Mouse (Mus musculus) kidney, embryonic 16.5 days (tissue): ENCODE data around the gene Pde8a. TPM values are rescaled to one million over a fixed set of nuclear protein-coding genes. Genes with fewer than 3 reads are reported as not detected.

ENCODE experiments used
- ATAC-seq: fragments of 200-750 bp; cut with Nextera tagmentation; 2 replicates; pipeline ENCODE4 v1.8.0; 2017; ENCODE audit warnings: moderate TSS enrichment; ENCODE audit not compliant: low FRiP score, low TSS enrichment
- H3K27ac ChIP-seq: fragments of 300-500 bp; sonication (generic); 2 replicates; pipeline ENCODE4 v1.5.1; 2014; ENCODE audit warnings: low read length
- H3K27me3 ChIP-seq: fragments of 300-500 bp; sonication (generic); 2 replicates; pipeline ENCODE4 v1.6.1; 2014; ENCODE audit warnings: low read length, control low read depth, mixed read lengths; ENCODE audit not compliant: insufficient read depth
- H3K36me3 ChIP-seq: fragments of 300-500 bp; sonication (generic); 2 replicates; pipeline ENCODE4 v1.6.1; 2014; ENCODE audit warnings: low read length, control low read depth, mixed read lengths; ENCODE audit not compliant: insufficient read depth
- H3K4me1 ChIP-seq: fragments of 300-500 bp; sonication (generic); 2 replicates; pipeline ENCODE4 v1.6.1; 2014; ENCODE audit warnings: low read length, control low read depth, mixed read lengths; ENCODE audit not compliant: insufficient read depth
- H3K4me2 ChIP-seq: fragments of 300-500 bp; sonication (generic); replicated peaks from 2 replicates; pipeline ENCODE4 v1.6.1; 2014; ENCODE audit warnings: low read depth, low read length
- H3K4me3 ChIP-seq: fragments of 300-500 bp; sonication (generic); 2 replicates; pipeline ENCODE4 v1.5.1; 2014; ENCODE audit warnings: mild to moderate bottlenecking, low read length
- H3K9ac ChIP-seq: fragments of 300-500 bp; sonication (generic); replicated peaks from 2 replicates; pipeline ENCODE4 v1.6.1; 2014; ENCODE audit warnings: low read length
- H3K9me3 ChIP-seq: fragments of 300-500 bp; sonication (generic); 2 replicates; pipeline ENCODE4 v1.6.1; 2016; ENCODE audit warnings: low read length, control low read depth
- WGBS: fragments of 180-500 bp; shearing (Covaris S2); extraction: QIAGEN DNeasy Blood & Tissue Kit; methylation state at CpG from one replicate; pipeline ENCODE4 v1.1.7; 2014; 5-methylcytosine and 5-hydroxymethylcytosine counted together
- polyA plus RNA-seq: library from polyadenylated mRNA; unstranded; fragments of >200 nt; fragmentation: Nextera tagmentation; extraction: Ambion mirVana; gene quantifications from 2 replicates; pipeline ENCODE4 v1.2.1, GENCODE M21; 2015

Pde8a gene
- polyA plus RNA-seq, 1 experiment from 2014 or later = 5.9 TPM

GRCm38 (mm10) chr7:81295169-81295568 lies 81.8 kb downstream of the Pde8a start:
- no peak overlapping the region for H3K4me3 ChIP-seq
- H3K36me3 ChIP-seq = no peaks in the 10 kb centered on the region
- no peaks in the 10 kb centered on the region for H3K27me3 ChIP-seq
- 85% methylated on average over 2 of the region's 2 CpGs for WGBS
- H3K27ac ChIP-seq = no peak overlapping the region
- no peaks in the 10 kb centered on the region for H3K9me3 ChIP-seq
- H3K4me2 ChIP-seq = no peak overlapping the region
- no peak overlapping the region for H3K9ac ChIP-seq
- ATAC-seq = no peak
- peaks cover 21% of the 10 kb centered on the region for H3K4me1 ChIP-seq

DNA sequence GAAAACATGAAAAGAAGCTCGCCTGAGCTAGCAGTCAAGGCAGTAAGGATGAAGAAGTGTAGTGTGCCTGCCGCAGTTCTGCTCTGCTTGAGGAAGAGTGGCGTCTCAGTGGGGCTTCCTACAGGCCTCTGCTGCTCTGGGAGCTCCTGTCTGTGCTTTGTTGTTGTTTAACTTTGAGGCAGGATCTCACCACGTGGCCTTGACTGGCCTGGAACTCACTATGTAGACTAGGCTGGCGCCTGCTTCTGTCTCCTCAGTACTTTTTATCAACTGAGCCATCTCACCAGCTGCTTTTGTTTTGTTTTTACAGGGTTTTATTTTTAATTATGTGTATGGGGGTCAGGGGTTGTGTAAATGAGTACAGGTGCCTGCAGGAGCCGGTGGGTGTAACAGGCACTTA lies 84.8 kb downstream of the Pde8a start:
- 28% methylated on average over 6 of the region's 6 CpGs for WGBS
- ATAC-seq = no peak
- H3K4me3 ChIP-seq = no peak overlapping the region
- H3K4me2 ChIP-seq = no peak overlapping the region
- H3K9ac ChIP-seq = no peak overlapping the region
- H3K27me3 ChIP-seq = no peaks in the 10 kb centered on the region
- H3K9me3 ChIP-seq = no peaks in the 10 kb centered on the region
- H3K36me3 ChIP-seq = no peaks in the 10 kb centered on the region
- H3K27ac ChIP-seq = no peak overlapping the region
- peaks cover 22% of the 10 kb centered on the region for H3K4me1 ChIP-seq

- H3K27ac ChIP-seq = no peak overlapping the region
- 42% methylated on average over 7 of the region's 7 CpGs for WGBS
- H3K4me3 ChIP-seq = no peak overlapping the region
- no peak for ATAC-seq
- no peaks in the 10 kb centered on the region for H3K9me3 ChIP-seq
- H3K27me3 ChIP-seq = no peaks in the 10 kb centered on the region
- H3K4me2 ChIP-seq = no peak overlapping the region
- no peaks in the 10 kb centered on the region for H3K36me3 ChIP-seq
- H3K4me1 ChIP-seq = peaks cover 8% of the 10 kb centered on the region; the same call in 1 of the 2 replicates
- no peak overlapping the region for H3K9ac ChIP-seq
Measured at GRCm38 (mm10) chr7:81301323-81301722, 87.9 kb downstream of the Pde8a start.

DNA sequence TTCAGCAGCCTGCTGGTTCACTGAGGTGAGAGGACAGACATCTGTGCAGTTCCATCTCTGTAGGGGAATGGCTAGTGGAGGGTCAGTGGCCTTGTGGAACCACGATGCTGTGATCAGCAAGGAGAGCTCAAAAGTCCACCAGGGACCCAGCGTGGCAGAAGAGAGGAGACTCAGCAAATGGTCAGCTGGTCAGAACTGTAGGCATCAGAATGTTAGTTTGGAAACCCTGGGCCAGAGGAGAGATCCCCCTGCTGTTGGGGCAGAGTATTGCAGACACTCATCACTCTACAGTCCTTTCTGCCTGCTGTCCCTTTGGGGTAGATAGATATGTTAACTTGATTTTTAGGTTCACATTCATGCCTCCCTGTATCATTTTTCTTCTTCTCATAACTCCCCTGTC lies 90.3 kb downstream of the Pde8a start:
- H3K4me3 ChIP-seq = no peak overlapping the region
- no peak for ATAC-seq
- H3K36me3 ChIP-seq = no peaks in the 10 kb centered on the region
- H3K27ac ChIP-seq = no peak overlapping the region
- H3K27me3 ChIP-seq = no peaks in the 10 kb centered on the region
- no peak overlapping the region for H3K4me2 ChIP-seq
- no peaks in the 10 kb centered on the region for H3K9me3 ChIP-seq
- no peak overlapping the region for H3K9ac ChIP-seq
- WGBS = 80% methylated on average over 2 of the region's 2 CpGs
- H3K4me1 ChIP-seq = peaks cover 4% of the 10 kb centered on the region; the same call in 1 of the 2 replicates

- H3K4me2 ChIP-seq = no peak overlapping the region
- 62% methylated on average over 5 of the region's 5 CpGs for WGBS
- no peak for ATAC-seq
- H3K27me3 ChIP-seq = no peaks in the 10 kb centered on the region
- no peak overlapping the region for H3K9ac ChIP-seq
- peaks cover 4% of the 10 kb centered on the region; the same call in 1 of the 2 replicates for H3K4me1 ChIP-seq
- no peak overlapping the region for H3K27ac ChIP-seq
- H3K9me3 ChIP-seq = no peaks in the 10 kb centered on the region
- no peaks in the 10 kb centered on the region for H3K36me3 ChIP-seq
- no peak overlapping the region for H3K4me3 ChIP-seq
Measured at GRCm38 (mm10) chr7:81304100-81304499, 90.7 kb downstream of the Pde8a start.

DNA sequence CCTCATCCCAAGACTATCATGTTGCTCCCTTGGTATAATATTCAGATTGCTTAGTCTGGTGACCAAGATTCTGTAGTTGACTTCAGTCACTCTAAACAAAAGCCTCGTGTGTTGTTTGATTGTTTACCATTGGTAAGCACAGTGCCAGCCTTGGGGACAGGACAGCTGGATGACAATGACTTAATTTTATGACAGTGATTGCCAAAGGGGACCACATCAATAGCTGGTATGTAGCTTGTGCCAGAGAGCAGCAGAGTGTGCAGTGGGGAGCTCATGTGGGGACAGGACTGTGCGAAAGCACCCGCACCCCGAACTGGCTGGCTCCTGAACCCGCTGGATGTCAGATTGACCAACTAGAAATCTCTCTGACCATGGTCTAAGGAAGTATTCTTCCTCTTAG lies 91.3 kb downstream of the Pde8a start:
- 84% methylated on average over 5 of the region's 5 CpGs for WGBS
- Histone ChIP-seq H3K27me3 (no peaks in the 10 kb centered on the region), H3K36me3 (no peaks in the 10 kb centered on the region), H3K27ac (no peak overlapping the region), H3K9ac (no peak overlapping the region), H3K4me2 (no peak overlapping the region), H3K4me3 (no peak overlapping the region), H3K9me3 (no peaks in the 10 kb centered on the region), H3K4me1 (peaks cover 4% of the 10 kb centered on the region; the same call in 1 of the 2 replicates)
- ATAC-seq = no peak

DNA sequence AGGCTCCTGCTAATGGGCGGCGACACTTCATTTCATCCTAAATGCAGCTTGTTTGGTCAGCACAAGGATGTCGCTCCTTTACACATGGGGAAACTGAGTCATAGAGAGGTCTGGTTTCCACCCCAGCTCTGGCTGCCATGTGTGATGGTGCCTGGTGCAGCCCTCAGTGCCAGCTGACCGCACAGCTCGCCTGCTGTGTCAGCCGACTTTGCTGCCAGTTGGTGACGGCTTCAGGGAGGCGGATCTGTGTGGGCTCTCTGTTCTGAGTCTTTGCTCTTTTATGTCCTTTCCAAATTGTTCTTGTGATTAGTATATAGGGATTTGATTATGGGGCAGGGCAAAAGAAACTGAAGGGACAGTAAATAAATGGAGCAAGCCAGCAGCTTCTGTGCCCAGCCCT lies 94.3 kb downstream of the Pde8a start:
- no peak for ATAC-seq
- Histone ChIP-seq H3K4me3 (no peak overlapping the region), H3K27ac (no peak overlapping the region), H3K9me3 (peaks cover 4% of the 10 kb centered on the region; the same call in 1 of the 2 replicates), H3K4me1 (no peaks in the 10 kb centered on the region), H3K27me3 (no peaks in the 10 kb centered on the region), H3K4me2 (no peak overlapping the region), H3K9ac (no peak overlapping the region), H3K36me3 (0 out of 2 replicates have a peak, but pooled peaks cover 2% of the 10 kb centered on the region)
- 71% methylated on average over 8 of the region's 8 CpGs for WGBS

DNA sequence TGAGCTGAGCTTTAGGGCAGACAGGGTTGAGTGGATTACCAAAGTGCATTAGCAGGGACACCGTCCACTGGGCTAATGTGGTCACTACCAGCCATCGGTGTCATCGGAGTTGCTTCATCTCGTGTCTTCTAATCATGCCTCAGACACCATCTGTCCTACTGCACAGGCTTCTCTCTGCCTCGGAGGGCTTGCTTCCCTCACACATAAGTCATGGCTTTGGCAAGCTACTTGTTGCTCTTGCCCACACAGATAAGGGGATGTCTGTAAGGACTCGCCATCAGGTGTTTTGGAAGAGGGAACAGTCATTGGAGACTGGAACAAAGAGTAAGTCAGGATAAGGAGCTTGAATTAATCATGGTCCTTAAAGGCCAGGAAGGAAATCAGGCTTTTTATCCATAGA lies 95.9 kb downstream of the Pde8a start:
- 88% methylated on average over 6 of the region's 6 CpGs for WGBS
- no peak for ATAC-seq
- H3K27me3 ChIP-seq = no peaks in the 10 kb centered on the region
- H3K4me1 ChIP-seq = no peaks in the 10 kb centered on the region
- H3K4me3 ChIP-seq = no peak overlapping the region
- H3K9me3 ChIP-seq = peaks cover 4% of the 10 kb centered on the region; the same call in 1 of the 2 replicates
- H3K9ac ChIP-seq = no peak overlapping the region
- 0 out of 2 replicates have a peak, but pooled peaks cover 2% of the 10 kb centered on the region for H3K36me3 ChIP-seq
- no peak overlapping the region for H3K27ac ChIP-seq
- H3K4me2 ChIP-seq = no peak overlapping the region

DNA sequence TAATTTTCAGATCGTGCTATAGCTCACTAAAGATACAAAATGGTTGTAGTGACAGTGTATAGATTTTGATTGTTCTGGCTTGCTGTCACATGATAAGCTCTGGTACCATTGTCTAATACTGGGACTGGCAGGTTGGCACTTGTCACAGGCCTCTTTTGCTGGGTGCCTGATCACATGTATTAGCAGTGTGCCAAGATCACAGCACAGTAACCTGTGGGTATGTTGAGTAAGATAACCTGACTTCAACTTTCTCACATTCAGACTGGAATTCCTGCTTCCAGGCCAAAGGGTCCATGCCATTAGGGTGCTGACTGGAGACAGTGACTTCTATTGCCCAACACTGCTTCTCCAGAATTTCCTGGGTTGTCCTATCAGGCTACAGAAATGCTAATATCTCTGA lies 97.7 kb downstream of the Pde8a start:
- ATAC-seq = no peak
- no peak overlapping the region for H3K4me2 ChIP-seq
- 100% methylated on average over 1 of the region's 1 CpGs for WGBS
- H3K4me1 ChIP-seq = no peaks in the 10 kb centered on the region
- H3K27ac ChIP-seq = no peak overlapping the region
- no peak overlapping the region for H3K9ac ChIP-seq
- 0 out of 2 replicates have a peak, but pooled peaks cover 2% of the 10 kb centered on the region for H3K36me3 ChIP-seq
- no peak overlapping the region for H3K4me3 ChIP-seq
- no peaks in the 10 kb centered on the region for H3K27me3 ChIP-seq
- peaks cover 4% of the 10 kb centered on the region; the same call in 1 of the 2 replicates for H3K9me3 ChIP-seq

DNA sequence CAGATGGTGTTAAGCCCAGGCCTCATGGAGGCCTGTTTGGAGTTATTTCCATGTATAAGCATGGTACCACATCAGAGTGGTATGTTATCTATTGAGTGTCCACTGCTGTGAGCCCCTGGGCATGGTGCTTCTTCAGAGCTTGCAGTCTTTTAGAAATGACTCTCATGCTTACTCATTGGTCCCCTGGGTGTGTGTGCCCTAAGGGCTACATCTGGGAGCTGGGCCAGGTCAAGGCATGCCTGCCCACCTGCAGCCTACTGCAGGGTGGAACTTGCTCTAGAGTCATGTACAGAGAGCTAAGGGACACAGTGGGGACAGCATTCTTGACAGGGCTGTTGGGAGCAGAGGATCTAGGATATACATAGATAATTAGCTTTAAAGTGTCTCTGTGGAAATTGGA lies 98.2 kb downstream of the Pde8a start:
- H3K27ac ChIP-seq = no peak overlapping the region
- H3K4me1 ChIP-seq = no peaks in the 10 kb centered on the region
- no peak overlapping the region for H3K9ac ChIP-seq
- H3K4me3 ChIP-seq = no peak overlapping the region
- ATAC-seq = no peak
- 0 out of 2 replicates have a peak, but pooled peaks cover 2% of the 10 kb centered on the region for H3K36me3 ChIP-seq
- no peak overlapping the region for H3K4me2 ChIP-seq
- no peaks in the 10 kb centered on the region for H3K27me3 ChIP-seq
- peaks cover 4% of the 10 kb centered on the region; the same call in 1 of the 2 replicates for H3K9me3 ChIP-seq
